Mouse (Mus musculus) limb, embryonic 12.5 days (tissue): ENCODE data around the gene Il15ra. TPM values are rescaled to one million over a fixed set of nuclear protein-coding genes. Genes with fewer than 3 reads are reported as not detected.

Experiments used
- ATAC-seq: fragments of 200-750 bp; cut with Nextera tagmentation; 2 replicates; pipeline ENCODE4 v1.8.0; 2017; ENCODE audit warnings: low read depth, moderate TSS enrichment; ENCODE audit not compliant: insufficient number of reproducible peaks, insufficient read depth, low FRiP score, low TSS enrichment
- H3K27ac ChIP-seq: fragments of 300-500 bp; sonication (generic); 2 replicates; pipeline ENCODE4 v1.5.1; 2016; ENCODE audit warnings: mild to moderate bottlenecking, moderate library complexity
- H3K27me3 ChIP-seq: fragments of 300-500 bp; sonication (generic); 2 replicates; pipeline ENCODE4 v1.6.1; 2016; ENCODE audit warnings: mild to moderate bottlenecking, moderate library complexity
- H3K36me3 ChIP-seq: fragments of 300-500 bp; sonication (generic); 2 replicates; pipeline ENCODE4 v1.6.1; 2016; ENCODE audit warnings: mild to moderate bottlenecking, moderate library complexity
- H3K4me1 ChIP-seq: fragments of 300-500 bp; sonication (generic); replicated peaks from 2 replicates; pipeline ENCODE4 v1.6.1; 2016
- H3K4me2 ChIP-seq: fragments of 300-500 bp; sonication (generic); 2 replicates; pipeline ENCODE4 v1.6.1; 2016; ENCODE audit warnings: mild to moderate bottlenecking, moderate library complexity
- H3K4me3 ChIP-seq: fragments of 300-500 bp; sonication (generic); replicated peaks from 2 replicates; pipeline ENCODE4 v1.5.1; 2016; ENCODE audit warnings: mild to moderate bottlenecking
- H3K9ac ChIP-seq: fragments of 300-500 bp; sonication (generic); replicated peaks from 2 replicates; pipeline ENCODE4 v1.6.1; 2016; ENCODE audit warnings: mild to moderate bottlenecking, moderate library complexity
- H3K9me3 ChIP-seq: fragments of 300-500 bp; sonication (generic); 2 replicates; pipeline ENCODE4 v1.6.1; 2016; ENCODE audit warnings: mild to moderate bottlenecking, moderate library complexity
- WGBS: fragments of 180-500 bp; shearing (Covaris S2); methylation state at CpG from one replicate; pipeline ENCODE4 v1.1.7; 2016; 5-methylcytosine and 5-hydroxymethylcytosine counted together
- polyA plus RNA-seq: library from polyadenylated mRNA; unstranded; fragments of >200 nt; fragmentation: Nextera tagmentation; extraction: Ambion mirVana; gene quantifications from 2 replicates; pipeline ENCODE4 v1.2.1, GENCODE M21; 2016

Gene Il15ra
- polyA plus RNA-seq, 1 experiment from 2014 or later, result 0.88 TPM

GRCm38 (mm10) chr2:11682712-11683111, 22.4 kb upstream of the Il15ra start:
- Histone ChIP-seq H3K27ac (no peak overlapping the region), H3K27me3 (no peaks in the 10 kb centered on the region), H3K9ac (no peak overlapping the region), H3K4me2 (no peak overlapping the region), H3K36me3 (no peaks in the 10 kb centered on the region), H3K9me3 (no peaks in the 10 kb centered on the region), H3K4me3 (no peak overlapping the region), H3K4me1 (no peaks in the 10 kb centered on the region)
- no peak for ATAC-seq
- WGBS, result 66% methylated on average over 4 of the region's 4 CpGs

GRCm38 (mm10) chr2:11686512-11686911, 18.6 kb upstream of the Il15ra start:
- Histone ChIP-seq H3K36me3 (no peaks in the 10 kb centered on the region), H3K9me3 (no peaks in the 10 kb centered on the region), H3K4me2 (no peak overlapping the region), H3K4me3 (no peak overlapping the region), H3K9ac (no peak overlapping the region), H3K27ac (no peak overlapping the region), H3K27me3 (no peaks in the 10 kb centered on the region), H3K4me1 (no peaks in the 10 kb centered on the region)
- ATAC-seq, result no peak
- WGBS, result 61% methylated on average over 4 of the region's 4 CpGs

GRCm38 (mm10) chr2:11687436-11687835, 17.7 kb upstream of the Il15ra start:
- Histone ChIP-seq H3K27ac (no peak overlapping the region), H3K36me3 (no peaks in the 10 kb centered on the region), H3K9me3 (no peaks in the 10 kb centered on the region), H3K4me3 (no peak overlapping the region), H3K4me1 (no peaks in the 10 kb centered on the region), H3K4me2 (no peak overlapping the region), H3K9ac (no peak overlapping the region), H3K27me3 (no peaks in the 10 kb centered on the region)
- no peak for ATAC-seq
- WGBS, result 32% methylated on average over 3 of the region's 3 CpGs

- Histone ChIP-seq H3K36me3 (no peaks in the 10 kb centered on the region), H3K9ac (no peak overlapping the region), H3K27me3 (no peaks in the 10 kb centered on the region), H3K4me2 (no peak overlapping the region), H3K4me1 (no peaks in the 10 kb centered on the region), H3K9me3 (no peaks in the 10 kb centered on the region), H3K4me3 (no peak overlapping the region), H3K27ac (no peak overlapping the region)
- ATAC-seq, result no peak
- 77% methylated on average over 8 of the region's 8 CpGs for WGBS
Measured at GRCm38 (mm10) chr2:11690201-11690890, 14.7 kb upstream of the Il15ra start.

- no peaks in the 10 kb centered on the region for H3K4me1 ChIP-seq
- H3K9ac ChIP-seq, result no peak overlapping the region
- no peaks in the 10 kb centered on the region for H3K9me3 ChIP-seq
- H3K27ac ChIP-seq, result no peak overlapping the region
- H3K4me3 ChIP-seq, result no peak overlapping the region
- 91% methylated on average over 4 of the region's 4 CpGs for WGBS
- ATAC-seq, result no peak
- H3K36me3 ChIP-seq, result no peaks in the 10 kb centered on the region
- no peaks in the 10 kb centered on the region for H3K27me3 ChIP-seq
- no peak overlapping the region for H3K4me2 ChIP-seq
Measured at GRCm38 (mm10) chr2:11693352-11693751, 11.7 kb upstream of the Il15ra start.

- no peaks in the 10 kb centered on the region for H3K4me1 ChIP-seq
Measured at GRCm38 (mm10) chr2:11694104-11694503, 11.0 kb upstream of the Il15ra start.

GRCm38 (mm10) chr2:11695867-11696266, 9.2 kb upstream of the Il15ra start:
- Histone ChIP-seq H3K4me1 (no peaks in the 10 kb centered on the region), H3K36me3 (no peaks in the 10 kb centered on the region), H3K27ac (no peak overlapping the region), H3K9ac (no peak overlapping the region), H3K9me3 (no peaks in the 10 kb centered on the region), H3K4me3 (no peak overlapping the region), H3K4me2 (no peak overlapping the region), H3K27me3 (no peaks in the 10 kb centered on the region)
- no peak for ATAC-seq
- 79% methylated on average over 2 of the region's 2 CpGs for WGBS

More at GRCm38 (mm10) chr2:11694104-11694503, 11.0 kb upstream of the Il15ra start:
- no peaks in the 10 kb centered on the region for H3K36me3 ChIP-seq
- H3K9ac ChIP-seq, result no peak overlapping the region
- no peak overlapping the region for H3K4me2 ChIP-seq
- no peaks in the 10 kb centered on the region for H3K27me3 ChIP-seq
- ATAC-seq, result no peak
- H3K9me3 ChIP-seq, result no peaks in the 10 kb centered on the region
- no peak overlapping the region for H3K4me3 ChIP-seq
- 73% methylated on average over 2 of the region's 2 CpGs for WGBS
- no peak overlapping the region for H3K27ac ChIP-seq

GRCm38 (mm10) chr2:11698994-11699393, 6.1 kb upstream of the Il15ra start:
- no peak for ATAC-seq
- WGBS, result 58% methylated on average over 5 of the region's 5 CpGs
- Histone ChIP-seq H3K4me1 (no peaks in the 10 kb centered on the region), H3K27me3 (0 out of 2 replicates have a peak, but pooled peaks cover 3% of the 10 kb centered on the region), H3K4me3 (no peak overlapping the region), H3K27ac (no peak overlapping the region), H3K9me3 (no peaks in the 10 kb centered on the region), H3K9ac (no peak overlapping the region), H3K4me2 (no peak overlapping the region), H3K36me3 (no peaks in the 10 kb centered on the region)

- WGBS, result 88% methylated on average over 2 of the region's 2 CpGs
- H3K9me3 ChIP-seq, result no peaks in the 10 kb centered on the region
- no peaks in the 10 kb centered on the region for H3K4me1 ChIP-seq
- no peak overlapping the region for H3K4me2 ChIP-seq
- no peaks in the 10 kb centered on the region for H3K36me3 ChIP-seq
- H3K4me3 ChIP-seq, result no peak overlapping the region
- peaks cover 10% of the 10 kb centered on the region; the same call in 1 of the 2 replicates for H3K27me3 ChIP-seq
- H3K27ac ChIP-seq, result no peak overlapping the region
- ATAC-seq, result no peak
- H3K9ac ChIP-seq, result no peak overlapping the region
Measured at GRCm38 (mm10) chr2:11699905-11700304, 5.2 kb upstream of the Il15ra start.

- ATAC-seq, result peak; percentile 9; the same call in 1 of the 2 replicates
Measured at GRCm38 (mm10) chr2:11706030-11706745, 1.1 kb downstream of the Il15ra start.

GRCm38 (mm10) chr2:11706746-11707065, 1.6 kb downstream of the Il15ra start:
- WGBS, result 37% methylated on average over 6 of the region's 6 CpGs
- no peak overlapping the region for H3K4me3 ChIP-seq

More at GRCm38 (mm10) chr2:11706030-11706745, 1.1 kb downstream of the Il15ra start:
- Histone ChIP-seq H3K4me3 (peak overlapping the region; percentile 64), H3K27ac (no peak overlapping the region), H3K27me3 (peaks cover 48% of the 10 kb centered on the region), H3K9me3 (no peaks in the 10 kb centered on the region), H3K9ac (peak overlapping the region; percentile 64), H3K36me3 (no peaks in the 10 kb centered on the region), H3K4me1 (peaks cover 6% of the 10 kb centered on the region), H3K4me2 (peak overlapping the region; percentile 98)
- WGBS, result 3% methylated on average over 28 of the region's 28 CpGs

More at GRCm38 (mm10) chr2:11706746-11707065, 1.6 kb downstream of the Il15ra start:
- H3K27me3 ChIP-seq, result peaks cover 48% of the 10 kb centered on the region
- peaks cover 6% of the 10 kb centered on the region for H3K4me1 ChIP-seq
- no peak for ATAC-seq
- H3K27ac ChIP-seq, result no peak overlapping the region
- H3K9me3 ChIP-seq, result no peaks in the 10 kb centered on the region
- no peak overlapping the region for H3K9ac ChIP-seq
- peak overlapping the region; percentile 98 for H3K4me2 ChIP-seq
- no peaks in the 10 kb centered on the region for H3K36me3 ChIP-seq
